Mouse (Mus musculus) embryo, embryonic 10 days (tissue): ENCODE results near the gene Acot1.

Source experiments
- DNase-seq: peaks from one replicate; pipeline ENCODE4 v3.0.0-alpha.2; 2015; ENCODE audit warnings: low spot score

The Acot1 gene

GRCm38 (mm10) chr12:84063228-84063627 is 53.9 kb downstream of the Acot1 start:
- DNase-seq, result peak; percentile 26

- no peak for DNase-seq
Observed at GRCm38 (mm10) chr12:84063833-84064232, 54.5 kb downstream of the Acot1 start.

DNA sequence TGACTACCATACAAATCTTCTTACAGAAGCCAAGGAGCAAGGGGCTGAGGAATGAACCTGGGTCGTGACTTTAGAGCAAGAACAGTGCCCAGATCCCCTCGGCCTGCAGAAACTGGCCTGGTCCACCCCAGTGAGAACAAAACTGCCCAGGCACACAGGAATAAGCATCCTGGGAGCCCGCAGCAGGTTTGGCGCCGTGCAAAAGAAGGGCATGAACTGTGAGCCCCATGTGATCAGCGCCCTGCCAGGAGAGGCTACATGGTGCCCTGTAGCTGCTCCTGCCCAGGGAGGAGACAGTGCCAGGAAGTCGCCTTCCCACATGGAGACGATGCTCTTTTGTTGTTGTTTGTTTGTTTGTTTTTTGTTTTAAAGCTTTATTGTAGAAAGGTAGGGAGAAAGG is 55.3 kb downstream of the Acot1 start:
- no peak for DNase-seq

DNA sequence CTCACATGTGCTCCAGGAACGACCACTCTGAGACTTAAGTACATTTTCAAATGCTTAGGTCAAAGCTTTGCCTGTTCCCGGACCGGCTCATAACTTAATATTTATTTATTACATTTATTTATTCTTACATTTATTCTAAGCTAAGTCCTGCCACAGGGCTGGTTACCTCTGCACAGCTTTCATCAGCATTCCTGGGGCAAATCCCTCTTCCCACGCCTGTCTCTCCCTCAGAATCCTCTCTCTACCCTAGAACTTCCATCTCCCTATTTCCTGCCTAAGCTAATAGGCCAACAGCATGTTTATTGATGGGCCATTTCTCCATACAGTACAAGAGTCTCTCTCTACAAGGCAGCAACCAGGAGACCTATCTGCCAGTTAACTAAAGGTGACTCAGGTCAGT is 58.5 kb downstream of the Acot1 start:
- no peak for DNase-seq
